Mouse (Mus musculus) C2C12 (cell line): ENCODE measurements around the gene Slc6a2.

ENCODE experiments used
- CTCF ChIP-seq: IDR thresholded peaks from one replicate; pipeline ENCODE4 v1.5.1; 2011; ENCODE audit not compliant: control insufficient read depth, insufficient read depth, insufficient read length
- FOSL1 ChIP-seq: IDR thresholded peaks from one replicate; pipeline ENCODE4 v1.8.0; 2011; ENCODE audit warnings: mild to moderate bottlenecking, low read length; ENCODE audit not compliant: poor library complexity, insufficient read depth, severe bottlenecking
- MAX ChIP-seq: IDR thresholded peaks from one replicate; pipeline ENCODE4 v1.6.1; 2011; ENCODE audit warnings: mild to moderate bottlenecking, control low read depth

DNA sequence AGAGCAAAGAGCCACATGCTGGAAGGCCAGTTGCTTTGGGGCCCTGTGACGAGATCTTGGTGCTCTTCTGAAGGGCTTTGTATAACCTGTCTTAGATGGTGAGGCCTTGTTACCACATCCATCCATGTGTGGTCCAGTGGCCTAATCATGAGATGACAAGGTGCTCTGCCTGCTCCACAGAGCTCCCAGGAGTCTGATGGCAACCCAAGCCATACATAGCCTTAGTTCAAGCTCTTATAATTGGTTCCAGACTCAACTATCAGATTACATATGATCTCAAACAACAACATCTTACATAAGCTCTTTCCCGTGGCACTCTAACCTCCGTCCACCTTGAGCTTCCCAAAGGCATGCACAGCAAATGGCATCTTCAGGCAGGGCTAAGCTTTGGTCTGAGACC, 88.2 kb downstream of the Slc6a2 start, which contains the start of gene Ces1a:
- TF ChIP-seq CTCF (no peak), FOSL1 (no peak), MAX (no peak)
